In genomic region chr1:159814348-159814747, GRCm38 (mm10) we compare ENCODE assay signal across 32 mouse cellular contexts.
DNase-seq lines count a peak whose midpoint lies in the region; ATAC-seq and TF ChIP-seq lines count a peak whose summit lies in the region.
"Had no signal": no experiment of that assay in that cellular context is flagged by ENCODE, and none has a peak within 500 bp of the region (broad histone marks: within the 10 kb centered on the region; RNA-seq: fewer than 3 reads in every experiment).

No protein-coding gene starts in this region.

- H3K4me3 ChIP-seq in liver, postnatal 0 days (ENCODE audit: low read depth, low read length): no peak overlapping the region
- no peak overlapping the region for H3K4me3 ChIP-seq in bone marrow macrophage, adult 2 months (ENCODE audit: insufficient read depth, low read length)
- H3K4me3 ChIP-seq in limb, embryonic 10.5 days: no peak overlapping the region
- H3K4me3 ChIP-seq in forebrain, embryonic 14.5 days (ENCODE audit: low read depth, low read length): no peak overlapping the region
- H3K4me3 ChIP-seq: embryonic facial prominence, embryonic 10.5 days; embryonic facial prominence, embryonic 15.5 days; forebrain, embryonic 12.5 days; heart, embryonic 10.5 days; heart, embryonic 15.5 days; hindbrain, embryonic 13.5 days; kidney, embryonic 15.5 days; liver, embryonic 15.5 days; lung, embryonic 15.5 days had no signal

- H3K9ac ChIP-seq in liver, postnatal 0 days (replicated peaks): no peak overlapping the region
- no peak overlapping the region for H3K9ac ChIP-seq in forebrain, embryonic 14.5 days (ENCODE audit: low read length)
- H3K9ac ChIP-seq: embryonic facial prominence, embryonic 15.5 days; forebrain, embryonic 12.5 days; heart, embryonic 15.5 days; hindbrain, embryonic 13.5 days; kidney, embryonic 15.5 days; liver, embryonic 15.5 days; lung, embryonic 15.5 days had no signal

- no peaks in the 10 kb centered on the region for H3K27me3 ChIP-seq in liver, postnatal 0 days (ENCODE audit: insufficient read depth, low read length)
- no peaks in the 10 kb centered on the region for H3K27me3 ChIP-seq in limb, embryonic 10.5 days (ENCODE audit: low read depth, poor library complexity, severe bottlenecking)
- no peaks in the 10 kb centered on the region for H3K27me3 ChIP-seq in forebrain, embryonic 14.5 days (replicated peaks; ENCODE audit: control insufficient read depth, insufficient read depth, low read length)
- H3K27me3 ChIP-seq: embryonic facial prominence, embryonic 15.5 days; forebrain, embryonic 12.5 days; heart, embryonic 15.5 days; hindbrain, embryonic 13.5 days; kidney, embryonic 15.5 days; liver, embryonic 15.5 days; lung, embryonic 15.5 days had no signal

- 15% methylated on average over 3 of the region's 3 CpGs for WGBS in liver, postnatal 0 days (ENCODE audit: insufficient replicate concordance)
- 38% methylated on average over 3 of the region's 3 CpGs for WGBS in limb, embryonic 10.5 days
- WGBS in forebrain, embryonic 14.5 days: 46% methylated on average over 3 of the region's 3 CpGs

- no peaks in the 10 kb centered on the region for H3K36me3 ChIP-seq in liver, postnatal 0 days (replicated peaks; ENCODE audit: insufficient read depth, low read length)
- H3K36me3 ChIP-seq in limb, embryonic 10.5 days: no peaks in the 10 kb centered on the region
- no peaks in the 10 kb centered on the region for H3K36me3 ChIP-seq in forebrain, embryonic 14.5 days (ENCODE audit: control insufficient read depth, insufficient read depth, low read length)
- H3K36me3 ChIP-seq: embryonic facial prominence, embryonic 10.5 days; embryonic facial prominence, embryonic 15.5 days; forebrain, embryonic 12.5 days; heart, embryonic 10.5 days; heart, embryonic 15.5 days; hindbrain, embryonic 13.5 days; kidney, embryonic 15.5 days; liver, embryonic 15.5 days; lung, embryonic 15.5 days had no signal

- DNase-seq in liver, postnatal 0 days: peak; percentile 21
- DNase-seq in liver: no peak
- no peak for DNase-seq in limb, embryonic 10.5 days (ENCODE audit: low spot score)
- peak; percentile 4 for DNase-seq in naive thymus-derived CD4-positive, alpha-beta T cell, adult 2 months (ENCODE audit: low read depth)
- DNase-seq in layer of hippocampus, adult 9-10 months (ENCODE audit: low spot score): no peak
- no peak for DNase-seq in cerebellum, postnatal 10 days
- no peak for DNase-seq in forebrain, embryonic 14.5 days (ENCODE audit: low spot score)
- DNase-seq: adrenal gland, adult 2 months; adrenal gland, postnatal 36 days; cerebellum, adult 11 months; cerebellum, adult 9-10 months; gastrocnemius, postnatal 10 days; heart, postnatal 36 days; kidney, postnatal 25 days; spleen, adult 18-20 months; thymus, adult 18-20 months; thymus, postnatal 25 days had no signal

- TF ChIP-seq CTCF in liver, postnatal 0 days (IDR thresholded peaks at IDR 0.05; ENCODE audit: low read depth): no peak
- TF ChIP-seq CTCF in bone marrow macrophage, adult 2 months (IDR thresholded peaks at IDR 0.05; ENCODE audit: low read depth, low read length): no peak

- peak; percentile 40; the same call in 1 of the 2 replicates for ATAC-seq in liver, postnatal 0 days
- no peak for ATAC-seq in forebrain, embryonic 14.5 days
- ATAC-seq: activated CD4-positive, CD25-positive, alpha-beta regulatory T cell, adult 4 months; CD4-positive, CD25-positive, alpha-beta regulatory T cell, adult 4 months; intestine, postnatal 0 days; midbrain, embryonic 16.5 days had no signal

- H3K4me2 ChIP-seq in liver, postnatal 0 days (ENCODE audit: low read depth, low read length): no peak overlapping the region
- no peak overlapping the region for H3K4me2 ChIP-seq in forebrain, embryonic 14.5 days (ENCODE audit: low read length)
- H3K4me2 ChIP-seq: embryonic facial prominence, embryonic 15.5 days; forebrain, embryonic 12.5 days; heart, embryonic 15.5 days; hindbrain, embryonic 13.5 days; kidney, embryonic 15.5 days; liver, embryonic 15.5 days; lung, embryonic 15.5 days; midbrain, embryonic 11.5 days had no signal

- peak overlapping the region; percentile 34; the same call in 1 of the 2 replicates for H3K27ac ChIP-seq in liver, postnatal 0 days (ENCODE audit: low read depth)
- peak overlapping the region; percentile 58 for H3K27ac ChIP-seq in bone marrow macrophage, adult 2 months (ENCODE audit: insufficient read depth, low read depth, low read length)
- peak overlapping the region; percentile 63 for H3K27ac ChIP-seq in limb, embryonic 10.5 days
- H3K27ac ChIP-seq in forebrain, embryonic 14.5 days (ENCODE audit: low read depth, low read length): no peak overlapping the region
- H3K27ac ChIP-seq: embryonic facial prominence, embryonic 10.5 days; embryonic facial prominence, embryonic 15.5 days; forebrain, embryonic 12.5 days; heart, embryonic 10.5 days; heart, embryonic 15.5 days; hindbrain, embryonic 13.5 days; kidney, embryonic 15.5 days; liver, embryonic 15.5 days; lung, embryonic 15.5 days had no signal

- no peaks in the 10 kb centered on the region for H3K9me3 ChIP-seq in liver, postnatal 0 days (ENCODE audit: low read length)
- H3K9me3 ChIP-seq in limb, embryonic 10.5 days (replicated peaks): no peaks in the 10 kb centered on the region
- H3K9me3 ChIP-seq in forebrain, embryonic 14.5 days (replicated peaks; ENCODE audit: control insufficient read depth, low read length): no peaks in the 10 kb centered on the region
- H3K9me3 ChIP-seq: embryonic facial prominence, embryonic 10.5 days; embryonic facial prominence, embryonic 15.5 days; forebrain, embryonic 12.5 days; heart, embryonic 10.5 days; heart, embryonic 15.5 days; hindbrain, embryonic 13.5 days; kidney, embryonic 15.5 days; liver, embryonic 15.5 days; lung, embryonic 15.5 days had no signal

- no peak for TF ChIP-seq EP300 in liver, postnatal 0 days (IDR thresholded peaks at IDR 0.05; ENCODE audit: low read depth)

- H3K4me1 ChIP-seq in liver, postnatal 0 days (ENCODE audit: insufficient read depth): no peaks in the 10 kb centered on the region
- H3K4me1 ChIP-seq in bone marrow macrophage, adult 2 months (ENCODE audit: control insufficient read depth, insufficient read depth, low read length): peaks cover 23% of the 10 kb centered on the region
- H3K4me1 ChIP-seq in limb, embryonic 10.5 days: peaks cover 54% of the 10 kb centered on the region
- no peaks in the 10 kb centered on the region for H3K4me1 ChIP-seq in forebrain, embryonic 14.5 days (ENCODE audit: control insufficient read depth, insufficient read depth, low read length)
- H3K4me1 ChIP-seq: heart, embryonic 10.5 days; heart, embryonic 15.5 days; liver, embryonic 15.5 days; lung, embryonic 15.5 days had no signal

- no peak for TF ChIP-seq POLR2A in bone marrow macrophage, adult 2 months (IDR thresholded peaks at IDR 0.05; ENCODE audit: borderline replicate concordance, low read depth, low read length)

Comparison
In these comparisons a context has a peak if more than half of its experiments do, and no peak if none do; other contexts are left out.
1. DNase-seq: peak in liver, postnatal 0 days (single experiment) and naive thymus-derived CD4-positive, alpha-beta T cell, adult 2 months (single experiment); none in liver (single experiment), limb, embryonic 10.5 days (single experiment), layer of hippocampus, adult 9-10 months (single experiment), cerebellum, postnatal 10 days (0 of 2) and forebrain, embryonic 14.5 days (single experiment).